Mouse (Mus musculus) forebrain, postnatal 0 days (tissue): ENCODE measurements around the gene Zfp119a. TPM values are rescaled to one million over a fixed set of nuclear protein-coding genes. Genes with fewer than 3 reads are reported as not detected.
"Not testable (repeated sequence)": the region's sequence is repeated elsewhere in the genome, so short reads cannot be mapped to it uniquely, and the experiment has no call there.

Experiments
- ATAC-seq: fragments of 200-750 bp; cut with Nextera tagmentation; 2 replicates; pipeline ENCODE4 v1.8.0; 2017; ENCODE audit warnings: mild to moderate bottlenecking, moderate library complexity
- DNase-seq: peaks from one replicate; pipeline ENCODE4 v3.0.0-alpha.2; 2015
- H3K27ac ChIP-seq: fragments of 300-500 bp; sonication (generic); 2 replicates; pipeline ENCODE4 v1.5.1; 2014; ENCODE audit warnings: low read depth, mild to moderate bottlenecking, antibody characterized with exemption, low read length, moderate library complexity, mixed read lengths
- H3K27me3 ChIP-seq: fragments of 300-500 bp; sonication (generic); 2 replicates; pipeline ENCODE4 v1.6.1; 2014; ENCODE audit warnings: mild to moderate bottlenecking, low read length, mixed read lengths; ENCODE audit not compliant: insufficient read depth
- H3K36me3 ChIP-seq: fragments of 300-500 bp; sonication (generic); 2 replicates; pipeline ENCODE4 v1.6.1; 2014; ENCODE audit warnings: mild to moderate bottlenecking, moderate library complexity; ENCODE audit not compliant: insufficient read depth
- H3K4me1 ChIP-seq: fragments of 300-500 bp; sonication (generic); 2 replicates; pipeline ENCODE4 v1.6.1; 2014; ENCODE audit warnings: antibody characterized with exemption; ENCODE audit not compliant: insufficient read depth
- H3K4me2 ChIP-seq: fragments of 300-500 bp; sonication (generic); 2 replicates; pipeline ENCODE4 v1.6.1; 2014; ENCODE audit warnings: low read depth, mild to moderate bottlenecking, moderate library complexity
- H3K4me3 ChIP-seq: fragments of 300-500 bp; sonication (generic); 2 replicates; pipeline ENCODE4 v1.5.1; 2014; ENCODE audit warnings: low read depth, low read length, mixed read lengths
- H3K9ac ChIP-seq: fragments of 300-500 bp; sonication (generic); 2 replicates; pipeline ENCODE4 v1.6.1; 2014; ENCODE audit warnings: mild to moderate bottlenecking
- H3K9me3 ChIP-seq: fragments of 300-500 bp; sonication (generic); 2 replicates; pipeline ENCODE4 v1.6.1; 2016; ENCODE audit warnings: low read length
- CTCF ChIP-seq: sonication (generic); IDR thresholded peaks from 2 replicates; pipeline ENCODE4 v1.5.1; 2016; ENCODE audit warnings: antibody characterized with exemption, control low read depth, low read depth
- WGBS: fragments of 180-500 bp; shearing (Covaris S2); extraction: QIAGEN DNeasy Blood & Tissue Kit; methylation state at CpG from one replicate; pipeline ENCODE4 v1.1.7; 2014; 5-methylcytosine and 5-hydroxymethylcytosine counted together
- polyA plus RNA-seq: library from polyadenylated mRNA; unstranded; fragments of >200 nt; fragmentation: Nextera tagmentation; extraction: Ambion mirVana; gene quantifications from 2 replicates; pipeline ENCODE4 v1.2.1, GENCODE M21; 2015
- total RNA-seq: library from RNA; depleted of rRNA; stranded (reverse); fragments of >200 nt; gene quantifications from 2 replicates; pipeline ENCODE4 v1.2.3, GENCODE M21; 2014; rRNA removed

Zfp119a gene
- total RNA-seq (8.8 and 15.1 TPM in 2 replicates), polyA plus RNA-seq (4.6 and 6.9 TPM in 2 replicates)

- H3K36me3 ChIP-seq = not testable (repeated sequence)
Measured at GRCm38 (mm10) chr17:55878636-55879369, at the start of gene Zfp119a. Zfp119a (minus strand) TSS chr17:55878930.

GRCm38 (mm10) chr17:55906669-55907068 lies 27.9 kb upstream of the Zfp119a start:
- H3K27ac ChIP-seq = no peak overlapping the region

More at GRCm38 (mm10) chr17:55878636-55879369, at the start of gene Zfp119a:
- not testable (repeated sequence) for H3K27me3 ChIP-seq, H3K9me3 ChIP-seq, H3K4me1 ChIP-seq
- DNase-seq = peak; percentile 92
- H3K27ac ChIP-seq = peak within 1 kb of the TSS; percentile 79
- under 1% methylated on average over 36 of the region's 53 CpGs for WGBS
- ATAC-seq = peak; percentile 99
- H3K4me3 ChIP-seq = peak within 1 kb of the TSS; percentile 44
- peak within 1 kb of the TSS; percentile 60 for H3K9ac ChIP-seq
- H3K4me2 ChIP-seq = peak within 1 kb of the TSS; percentile 54

DNA sequence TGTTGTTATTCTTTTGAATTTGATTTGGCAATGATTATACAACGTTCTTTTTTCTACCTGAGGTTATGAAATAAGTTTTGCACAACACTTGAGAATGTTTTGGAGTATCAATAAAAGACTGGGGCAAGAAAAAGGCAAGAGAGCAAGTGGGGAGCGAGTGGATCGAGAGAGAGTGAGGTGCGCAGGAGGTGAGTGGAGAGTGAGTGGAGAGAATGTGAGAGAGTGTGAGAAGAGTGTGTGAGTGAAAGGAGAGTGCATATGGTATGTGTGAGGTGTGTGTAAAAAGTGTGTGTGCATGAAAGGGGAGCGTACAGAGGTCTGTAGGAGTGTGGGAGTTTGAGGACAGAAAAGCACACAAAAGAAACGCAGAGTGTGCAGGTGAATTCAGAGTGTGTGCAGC lies 25.4 kb upstream of the Zfp119a start:
- no peak overlapping the region for H3K4me2 ChIP-seq
- DNase-seq = no peak
- no peaks in the 10 kb centered on the region for H3K36me3 ChIP-seq
- H3K27me3 ChIP-seq = no peaks in the 10 kb centered on the region
- H3K4me3 ChIP-seq = no peak overlapping the region
- 74% methylated on average over 6 of the region's 6 CpGs for WGBS
- 0 out of 2 replicates have a peak, but pooled peaks cover under 1% of the 10 kb centered on the region for H3K9me3 ChIP-seq
- H3K4me1 ChIP-seq = no peaks in the 10 kb centered on the region
- no peak for TF ChIP-seq CTCF
- H3K9ac ChIP-seq = no peak overlapping the region
- no peak overlapping the region for H3K27ac ChIP-seq
- no peak for ATAC-seq

More at GRCm38 (mm10) chr17:55906669-55907068, 27.9 kb upstream of the Zfp119a start:
- ATAC-seq = no peak
- Histone ChIP-seq H3K9me3 (no peaks in the 10 kb centered on the region; the same call in 1 of the 2 replicates), H3K9ac (no peak overlapping the region), H3K4me3 (no peak overlapping the region), H3K4me1 (no peaks in the 10 kb centered on the region), H3K36me3 (no peaks in the 10 kb centered on the region), H3K27me3 (no peaks in the 10 kb centered on the region), H3K4me2 (no peak overlapping the region)
- no peak for TF ChIP-seq CTCF
- DNase-seq = no peak

DNA sequence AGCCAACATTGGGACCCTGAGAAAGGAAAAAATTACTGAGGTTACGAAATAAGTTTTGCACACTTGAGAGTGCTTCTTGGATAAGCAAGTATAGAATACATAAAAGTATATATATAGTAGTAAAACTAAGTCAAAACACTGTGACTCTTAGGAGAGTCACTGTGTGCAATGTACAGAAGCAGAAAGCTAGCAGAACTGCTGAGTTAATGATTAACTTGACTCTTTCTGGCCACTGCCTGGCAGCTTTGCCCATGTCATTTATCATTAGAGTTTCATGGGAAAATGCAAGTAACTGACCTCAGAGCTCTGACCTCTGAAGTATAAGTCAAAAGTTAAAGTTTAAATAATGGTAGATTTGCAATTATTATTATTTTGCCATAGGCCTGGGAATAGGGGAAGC lies 25.0 kb upstream of the Zfp119a start:
- no peak overlapping the region for H3K4me2 ChIP-seq
- no peak overlapping the region for H3K4me3 ChIP-seq
- no peaks in the 10 kb centered on the region for H3K27me3 ChIP-seq
- H3K27ac ChIP-seq = no peak overlapping the region
- DNase-seq (no peak), ATAC-seq (no peak)
- H3K9ac ChIP-seq = no peak overlapping the region
- TF ChIP-seq CTCF = no peak
- H3K36me3 ChIP-seq = no peaks in the 10 kb centered on the region
- no peaks in the 10 kb centered on the region for H3K4me1 ChIP-seq
- 0 out of 2 replicates have a peak, but pooled peaks cover 3% of the 10 kb centered on the region for H3K9me3 ChIP-seq
- WGBS = 91% methylated on average over 1 of the region's 1 CpGs

- no peak overlapping the region for H3K4me3 ChIP-seq
- TF ChIP-seq CTCF = no peak
- ATAC-seq (no peak), DNase-seq (no peak)
- H3K9me3 ChIP-seq = 0 out of 2 replicates have a peak, but pooled peaks cover 8% of the 10 kb centered on the region
- peaks cover 5% of the 10 kb centered on the region for H3K36me3 ChIP-seq
- WGBS = 73% methylated on average over 2 of the region's 2 CpGs
- no peaks in the 10 kb centered on the region for H3K4me1 ChIP-seq
- H3K9ac ChIP-seq = no peak overlapping the region
- H3K27me3 ChIP-seq = no peaks in the 10 kb centered on the region
- H3K4me2 ChIP-seq = no peak overlapping the region
- no peak overlapping the region for H3K27ac ChIP-seq
Measured at GRCm38 (mm10) chr17:55903087-55903486, 24.4 kb upstream of the Zfp119a start.

GRCm38 (mm10) chr17:55892406-55892955 lies 13.8 kb upstream of the Zfp119a start:
- H3K9me3 ChIP-seq, H3K36me3 ChIP-seq, H3K27me3 ChIP-seq, H3K4me1 ChIP-seq, ATAC-seq: not testable (repeated sequence)
- Histone ChIP-seq H3K4me2 (peak overlapping the region; percentile 49), H3K27ac (peak overlapping the region; percentile 45; the same call in 1 of the 2 replicates), H3K4me3 (peak overlapping the region; percentile 42), H3K9ac (peak overlapping the region; percentile 58)
- 9% methylated on average over 6 of the region's 8 CpGs for WGBS
- peak; percentile 38 for DNase-seq

GRCm38 (mm10) chr17:55884912-55885311 lies 6.2 kb upstream of the Zfp119a start:
- H3K9ac ChIP-seq = no peak overlapping the region
- H3K4me3 ChIP-seq = no peak overlapping the region
- H3K27ac ChIP-seq = no peak overlapping the region
- no peaks in the 10 kb centered on the region; the same call in 1 of the 2 replicates for H3K27me3 ChIP-seq
- WGBS = 49% methylated on average over 2 of the region's 2 CpGs
- DNase-seq = no peak
- no peak overlapping the region for H3K4me2 ChIP-seq
- ATAC-seq = no peak
- H3K4me1 ChIP-seq = no peaks in the 10 kb centered on the region
- no peaks in the 10 kb centered on the region for H3K9me3 ChIP-seq
- no peaks in the 10 kb centered on the region for H3K36me3 ChIP-seq
- no peak for TF ChIP-seq CTCF
